Mouse (Mus musculus) cerebellum, adult 11-12 months (tissue): Measurements from ENCODE around the gene Pemt.

Experiments
- DNase-seq: peaks from one replicate; pipeline ENCODE4 v3.0.0; 2022

Pemt gene

DNA sequence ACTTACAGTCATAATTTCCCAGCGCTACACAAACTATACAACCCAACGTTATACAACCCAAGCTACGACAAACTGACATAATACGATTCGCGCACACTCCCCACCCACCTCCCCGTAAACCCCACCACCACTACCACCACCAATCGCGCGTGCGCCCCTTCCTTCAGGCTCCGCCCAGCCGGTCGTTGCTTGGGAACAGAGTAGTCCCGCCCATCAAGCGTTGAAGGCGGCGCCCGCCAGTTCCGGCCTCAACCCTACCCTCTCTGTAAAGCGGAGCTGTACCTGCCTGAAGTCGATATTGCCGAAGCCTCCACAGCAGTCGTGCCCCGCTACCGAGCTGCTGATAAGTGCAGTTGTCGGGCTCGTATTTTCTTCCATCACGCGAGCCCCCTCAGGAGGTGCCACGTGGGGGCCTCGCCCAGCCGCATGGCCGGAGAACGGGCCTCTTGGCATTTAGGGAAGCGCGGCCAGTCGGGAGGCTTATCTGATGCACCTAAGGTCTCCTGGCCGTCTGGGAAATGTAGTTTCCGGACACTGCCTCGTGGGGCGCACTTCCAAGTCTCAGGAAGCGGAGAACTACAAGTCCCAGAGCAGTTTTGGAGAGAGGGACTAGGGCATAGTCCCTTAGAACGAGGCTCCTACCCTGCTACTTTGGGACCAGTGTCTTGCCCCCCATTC is at the start of gene Pemt:
Gene Pemt, minus strand, starts transcription at position 432 of the 678 bp plus-strand sequence.
- peak; percentile 96 for DNase-seq

DNA sequence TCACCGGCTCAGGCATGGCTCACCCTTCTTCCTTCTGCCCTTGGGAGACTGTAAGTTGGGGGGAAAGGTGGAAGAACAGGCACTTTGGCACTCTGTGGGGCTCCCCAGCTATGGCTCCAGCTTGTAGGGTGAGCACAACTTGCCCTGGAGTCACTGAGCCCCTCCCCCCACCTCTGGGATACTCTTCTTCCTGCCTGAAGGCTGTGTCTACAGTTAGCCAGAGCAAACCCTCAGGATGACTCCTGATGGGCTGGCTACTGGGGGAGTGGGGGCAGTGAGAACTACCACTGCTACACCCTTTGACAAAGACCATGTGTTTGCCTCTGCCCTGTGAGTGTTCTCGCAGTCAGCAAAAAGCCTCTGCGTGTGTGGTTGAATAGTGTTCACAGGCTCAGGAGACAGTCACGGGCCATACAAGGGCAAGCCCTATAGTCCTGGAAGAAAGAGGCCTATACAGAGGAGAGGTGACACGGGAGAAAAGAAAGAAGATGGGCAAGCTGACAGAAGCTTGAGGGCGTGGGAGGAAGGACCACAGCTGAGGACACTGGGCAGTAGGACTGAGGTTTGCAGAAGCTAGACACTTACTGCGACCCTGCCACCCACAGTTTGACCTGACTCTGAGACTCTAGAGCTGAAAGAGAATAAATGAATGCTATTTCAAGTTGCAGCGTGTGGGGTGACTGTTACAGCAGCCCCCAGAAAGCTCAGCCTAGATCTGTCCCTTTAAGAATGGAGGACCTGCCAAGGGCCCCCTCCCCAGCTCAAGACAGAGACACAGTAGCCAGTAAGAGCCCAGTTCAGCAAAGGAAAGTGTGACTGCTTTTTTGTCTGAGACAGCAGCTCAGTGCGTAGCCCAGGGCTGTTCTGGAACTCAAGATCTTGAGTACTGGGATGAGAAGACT is 48.9 kb upstream of the Pemt start:
- DNase-seq, result no peak

DNA sequence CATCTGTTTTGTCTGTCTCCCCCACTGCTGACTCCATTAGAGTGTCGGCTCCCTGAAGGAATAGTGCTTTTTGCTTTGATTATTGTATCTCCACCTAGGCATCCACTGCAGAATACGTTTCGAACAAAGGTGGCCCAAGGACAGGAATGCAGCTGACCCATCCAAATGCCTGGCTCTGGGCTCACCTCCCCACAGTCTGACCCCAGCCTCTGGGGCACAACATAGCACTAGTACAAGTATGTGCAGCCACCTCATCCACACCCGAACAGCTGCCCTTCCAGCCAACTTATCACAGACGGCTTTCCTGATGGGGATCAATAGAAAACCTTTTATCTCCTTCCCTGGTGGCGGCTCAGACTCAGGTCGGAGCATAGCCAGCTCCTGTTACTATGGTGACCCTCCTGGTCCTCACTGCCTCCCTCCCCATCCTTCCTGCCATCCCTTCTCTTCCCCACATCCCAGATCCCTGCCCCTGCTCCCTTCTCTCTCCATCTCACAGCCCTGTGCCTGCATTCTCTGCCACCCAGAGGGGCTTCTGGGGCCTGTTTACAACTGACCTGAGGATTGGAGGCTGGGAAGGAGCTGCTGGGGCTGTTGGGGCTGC is 47.8 kb upstream of the Pemt start:
- no peak for DNase-seq

DNA sequence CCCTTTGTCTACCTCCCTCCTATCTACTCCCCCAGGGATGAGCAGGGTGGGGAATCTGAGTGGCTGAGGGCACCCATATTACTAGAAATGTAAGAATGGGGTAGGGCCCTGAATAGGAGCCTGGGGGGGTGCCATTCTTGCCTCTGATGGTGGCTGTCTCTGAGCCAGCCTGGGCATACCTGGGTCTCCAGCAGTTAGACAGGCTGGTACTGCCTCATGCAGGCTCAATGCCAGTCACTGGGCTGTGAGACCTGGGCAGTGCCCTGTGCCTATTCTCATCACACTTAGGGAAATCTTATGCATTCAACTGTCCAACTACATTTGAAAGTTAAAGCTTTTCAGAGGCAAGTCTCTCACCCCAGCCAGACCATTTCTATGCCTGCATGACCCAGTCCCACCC is 46.9 kb upstream of the Pemt start:
- no peak for DNase-seq

DNA sequence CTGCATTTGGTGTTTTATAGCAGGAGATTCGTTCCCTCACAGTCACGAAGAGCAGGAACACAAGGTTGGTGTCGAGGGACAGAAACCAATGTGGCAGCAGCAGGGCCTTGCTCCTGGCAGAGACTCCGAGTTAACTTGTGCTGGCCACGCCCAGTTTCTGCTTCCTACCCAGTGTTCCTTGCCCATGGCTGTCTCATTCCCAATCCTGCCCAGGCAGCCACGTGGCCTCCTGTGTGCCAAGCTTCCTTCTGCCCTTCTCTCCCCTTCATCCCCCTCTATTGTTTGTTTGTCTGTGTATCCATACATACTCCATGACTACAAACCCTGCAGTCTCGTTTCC is 45.1 kb upstream of the Pemt start:
- DNase-seq, result no peak

DNA sequence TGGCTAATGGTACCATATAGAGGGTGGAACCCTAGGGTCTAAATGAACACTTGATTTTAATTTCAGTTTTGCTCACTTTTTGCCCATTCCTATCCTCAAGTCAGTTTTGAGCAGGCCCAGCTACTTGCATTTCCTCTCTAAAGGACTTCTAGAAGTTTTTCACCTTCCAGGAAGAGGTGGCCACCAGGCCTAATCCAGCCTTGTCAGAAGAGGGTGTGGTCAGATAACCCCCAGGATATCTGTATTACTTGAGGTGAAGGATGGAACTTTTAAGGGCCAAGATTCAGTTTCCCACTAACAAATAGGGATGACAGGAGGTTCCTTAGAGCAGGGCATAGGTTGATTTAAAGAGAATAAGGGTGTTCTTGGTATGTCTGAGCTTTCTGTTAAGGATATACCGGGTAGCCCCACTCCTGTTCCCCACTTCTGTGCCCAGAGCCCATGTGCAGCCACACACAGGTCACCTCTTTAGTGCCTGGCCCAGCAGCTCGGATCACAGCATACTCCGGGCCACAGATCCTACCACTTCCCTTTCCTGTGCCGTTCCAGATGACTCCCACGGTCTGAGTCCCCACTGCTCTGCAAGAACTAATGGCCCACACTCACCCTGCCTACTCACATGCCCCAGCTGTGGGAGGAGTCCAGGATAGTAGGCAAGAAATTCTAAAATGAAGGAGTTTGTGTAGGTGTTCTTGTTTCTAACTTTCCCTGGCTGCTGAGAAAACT is 44.6 kb upstream of the Pemt start:
- DNase-seq, result no peak

DNA sequence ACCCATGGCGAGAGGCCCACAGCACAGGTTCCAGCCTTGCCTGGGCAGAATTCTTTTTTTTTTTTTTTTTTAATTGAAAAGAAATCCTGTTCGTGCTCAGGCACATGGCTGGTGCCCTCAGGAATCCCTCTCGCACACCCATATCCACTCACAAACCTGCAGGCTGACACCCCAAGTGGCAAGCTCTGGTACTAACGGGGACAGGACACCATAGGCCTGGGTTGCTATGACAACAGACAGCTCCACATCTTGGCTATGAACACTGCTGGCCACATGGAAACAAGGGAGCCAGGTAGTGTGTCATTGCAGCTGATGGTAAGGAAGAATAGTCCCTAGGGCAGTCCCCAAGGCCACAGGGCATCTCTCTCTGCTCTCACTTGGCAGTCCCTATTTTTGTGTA is 42.7 kb upstream of the Pemt start:
- DNase-seq, result peak; percentile 61

DNA sequence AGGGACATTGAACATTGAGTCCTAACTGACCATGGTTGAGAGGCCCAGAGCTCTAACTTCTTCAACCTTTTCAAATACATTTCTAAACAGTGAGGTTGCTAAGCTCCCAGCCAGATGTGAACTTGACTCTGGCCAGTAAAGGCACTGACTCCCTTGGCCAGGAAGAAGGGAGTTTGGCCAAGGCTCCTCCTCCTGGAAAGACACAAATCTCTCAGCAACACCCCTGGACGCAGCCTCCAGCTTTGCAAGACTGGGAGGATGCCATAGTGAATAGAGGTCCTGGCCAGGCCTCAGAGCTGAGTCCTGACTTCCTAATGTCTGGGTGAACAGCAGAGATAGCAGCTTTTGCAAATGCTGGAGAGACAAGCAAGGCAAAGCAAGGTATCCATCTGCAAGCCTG is 40.4 kb upstream of the Pemt start:
- DNase-seq, result no peak

DNA sequence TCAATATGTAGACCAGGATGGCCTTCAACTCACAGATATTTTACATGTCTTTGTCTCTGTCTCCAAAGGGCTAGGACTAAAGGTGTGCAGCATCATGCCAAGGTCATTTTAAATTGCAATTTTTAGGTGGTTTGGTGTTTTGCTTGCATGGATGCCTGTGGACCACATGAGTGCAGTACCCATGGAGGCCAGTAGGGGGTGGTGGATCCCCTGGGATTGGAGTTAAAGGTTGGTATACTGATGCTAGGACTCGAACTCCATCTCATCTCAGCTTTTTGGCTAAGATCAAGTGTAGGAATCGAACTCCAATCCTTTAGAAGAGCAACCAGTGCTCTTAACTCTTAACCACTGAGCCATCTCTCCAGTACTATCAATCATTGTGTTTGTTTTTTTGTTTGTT is 38.3 kb upstream of the Pemt start:
- no peak for DNase-seq

DNA sequence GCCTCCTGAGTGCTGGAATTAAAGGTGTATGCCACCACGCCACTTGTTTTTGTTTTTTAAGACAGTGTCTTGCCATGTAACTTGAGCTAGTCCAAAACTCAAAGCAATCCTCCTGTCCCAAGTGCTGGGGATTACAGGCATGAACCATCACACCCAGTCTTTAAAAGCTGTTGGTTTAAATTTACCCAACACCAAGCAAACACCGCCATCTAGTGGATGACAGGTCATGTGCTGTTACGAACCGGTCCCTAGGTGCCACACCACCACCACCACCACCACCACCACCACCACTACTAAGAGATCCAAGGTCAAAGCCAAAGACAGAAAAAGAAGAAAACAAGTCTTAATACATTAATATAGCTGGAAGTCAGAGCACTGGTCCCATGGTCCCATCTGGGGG is 30.5 kb upstream of the Pemt start:
- DNase-seq, result peak; percentile 64

DNA sequence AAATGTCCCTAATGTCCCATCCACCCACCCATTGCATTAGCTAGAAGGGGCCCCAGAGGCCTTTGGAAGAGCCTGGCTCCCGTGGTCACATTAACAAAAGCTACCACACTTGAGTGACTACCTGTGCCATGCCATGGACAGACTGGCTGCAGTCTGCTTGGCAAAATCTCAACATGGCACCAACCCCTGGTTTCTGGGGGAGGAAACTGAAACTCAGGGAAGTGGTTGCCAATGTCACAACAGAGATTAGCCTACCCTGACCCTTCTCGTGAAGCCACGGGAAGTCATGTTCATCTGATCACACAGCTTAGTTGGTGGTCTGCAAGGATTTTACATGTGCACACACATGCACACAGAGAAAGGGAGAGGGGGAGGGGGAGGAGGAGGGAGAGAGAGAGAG is 29.9 kb upstream of the Pemt start:
- no peak for DNase-seq

DNA sequence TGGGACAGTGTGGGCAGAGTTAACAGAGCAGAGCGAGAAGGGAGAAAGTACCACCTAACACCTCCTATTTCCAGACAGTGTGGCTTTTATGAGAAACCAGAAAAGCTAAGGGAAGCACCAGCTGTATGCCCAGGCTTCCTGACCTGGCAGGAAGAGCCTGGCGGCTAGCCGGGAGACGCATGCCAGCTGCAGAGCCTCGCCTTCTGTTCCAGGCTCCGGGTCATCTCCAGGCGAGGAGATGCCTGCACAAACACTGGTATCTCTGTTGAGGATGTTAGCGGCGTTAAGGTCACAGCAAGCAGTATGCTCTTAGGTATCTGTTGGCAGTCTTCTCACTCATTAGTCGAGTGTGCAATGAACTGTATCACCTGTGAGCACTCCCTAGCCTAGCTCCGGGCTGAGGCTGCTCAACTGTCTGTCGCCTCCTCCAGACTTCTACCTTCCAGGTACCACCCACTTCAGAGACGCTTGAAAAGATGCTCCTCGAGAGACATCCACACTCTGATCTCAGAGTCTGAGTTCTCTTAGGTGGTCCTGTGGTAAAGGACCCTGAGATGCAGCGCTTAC is 27.7 kb upstream of the Pemt start:
- DNase-seq, result peak; percentile 80

DNA sequence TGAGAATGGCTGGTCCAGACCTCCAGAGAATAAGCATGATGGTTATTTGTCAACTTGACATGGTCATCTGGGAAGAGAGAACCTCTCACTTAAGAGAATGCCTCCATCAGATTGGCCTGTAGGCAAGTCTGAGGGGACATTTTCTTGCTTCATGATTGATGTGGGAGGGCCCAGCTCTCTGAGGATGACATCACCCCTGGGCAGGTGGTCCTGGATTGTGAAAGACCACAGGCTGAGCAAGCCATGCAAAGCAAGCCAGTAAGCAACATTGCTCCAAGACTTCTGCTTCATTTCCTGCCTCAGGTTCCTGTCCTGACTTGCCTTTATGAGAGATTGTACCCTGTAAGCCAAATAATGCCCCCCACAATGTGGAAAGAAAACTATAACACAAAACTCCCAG is 26.8 kb upstream of the Pemt start:
- DNase-seq, result no peak

DNA sequence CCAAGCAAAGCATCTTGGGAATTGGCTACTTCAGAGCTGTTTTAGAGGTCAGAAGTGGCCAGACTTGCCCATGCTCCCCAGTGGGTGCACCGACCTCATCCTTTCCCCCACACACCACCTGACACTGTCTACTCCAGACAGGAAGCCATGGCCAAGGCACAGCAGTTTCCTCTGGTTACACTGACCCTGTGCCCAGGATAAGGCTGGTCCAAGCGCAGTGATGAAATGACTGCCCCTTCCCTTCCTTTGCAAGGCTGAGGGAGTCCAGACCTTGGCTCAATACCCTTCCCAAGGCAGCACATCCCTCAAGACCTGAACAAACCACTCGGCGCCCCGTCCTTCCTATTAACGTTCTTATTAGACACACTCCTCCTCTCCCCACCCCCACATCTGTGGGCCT is 24.9 kb upstream of the Pemt start:
- DNase-seq, result no peak

DNA sequence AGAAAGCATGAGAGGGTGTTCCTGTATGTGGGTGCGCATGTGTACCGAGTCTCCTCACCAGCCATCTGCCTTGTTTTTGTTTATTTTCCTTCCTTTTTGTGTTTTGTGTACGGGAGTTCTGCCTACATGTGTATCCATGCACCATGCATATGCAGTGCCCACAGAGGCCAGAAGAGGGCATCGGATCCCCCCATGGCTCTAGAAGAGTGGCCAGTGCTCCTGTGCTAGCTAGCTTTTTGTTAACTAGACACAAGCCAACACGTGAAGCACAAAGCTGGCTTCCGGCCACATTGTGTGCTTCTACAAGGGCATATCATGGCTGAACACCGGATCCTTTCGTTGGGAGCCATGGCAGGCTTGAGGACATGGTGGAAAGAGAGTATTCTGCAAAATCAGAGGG is 24.3 kb upstream of the Pemt start:
- DNase-seq, result peak; percentile 45

DNA sequence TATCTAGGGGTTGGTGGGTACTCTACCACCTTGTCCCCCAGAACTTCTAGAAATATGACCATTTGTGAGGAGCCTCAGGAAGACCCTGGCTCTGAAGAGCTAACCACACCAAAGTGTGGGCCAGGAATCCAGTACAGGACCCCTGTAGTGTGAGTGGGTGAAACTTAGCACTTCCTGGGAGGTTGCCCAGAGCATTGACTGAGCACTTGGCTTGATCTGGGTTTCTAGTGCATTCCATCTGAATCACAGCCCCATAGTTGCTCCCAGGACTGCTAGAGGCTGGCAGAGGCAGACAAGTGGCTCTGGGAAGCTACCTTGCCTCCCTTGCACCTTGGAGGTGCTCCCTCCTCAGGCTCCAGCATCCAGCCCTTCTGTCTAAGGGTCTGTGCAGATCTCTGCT is 22.3 kb upstream of the Pemt start:
- DNase-seq, result no peak

DNA sequence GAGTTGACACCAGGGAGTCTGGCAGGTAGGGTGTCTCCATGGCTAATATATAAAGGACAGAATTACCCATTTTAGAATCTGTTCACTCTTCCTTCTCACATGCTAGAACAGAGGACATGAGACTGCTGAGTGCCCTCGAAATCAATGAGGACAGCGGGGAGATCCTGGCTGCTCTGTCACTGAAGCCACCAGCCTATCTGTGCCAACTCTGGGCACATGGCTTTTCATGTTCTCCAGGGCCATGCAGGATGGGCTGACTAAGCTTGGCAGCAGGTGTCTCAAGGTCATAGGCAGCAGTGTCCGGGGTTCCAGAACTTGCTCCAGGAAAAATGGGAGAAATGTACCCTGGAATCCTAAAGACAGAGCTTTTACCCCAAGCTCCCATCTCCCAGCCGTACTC is 21.4 kb upstream of the Pemt start:
- no peak for DNase-seq

DNA sequence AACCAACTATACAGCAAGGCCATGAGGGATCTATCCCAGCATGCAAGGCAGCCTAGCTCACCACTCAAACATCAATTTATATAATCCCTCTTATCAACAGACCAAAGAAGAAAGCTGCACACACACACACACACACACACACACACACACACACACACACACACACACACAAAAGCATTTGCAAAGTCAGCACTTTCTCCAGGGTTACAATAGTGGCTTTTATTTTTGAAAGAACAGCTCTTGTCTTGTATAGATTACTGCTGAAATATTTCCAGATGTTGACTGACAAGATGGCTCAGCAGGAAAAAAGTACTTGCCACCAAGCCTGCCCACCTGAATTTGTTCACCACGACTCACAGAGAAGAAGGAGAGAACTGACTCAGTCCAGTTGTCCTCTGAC is 19.0 kb upstream of the Pemt start:
- DNase-seq, result no peak

DNA sequence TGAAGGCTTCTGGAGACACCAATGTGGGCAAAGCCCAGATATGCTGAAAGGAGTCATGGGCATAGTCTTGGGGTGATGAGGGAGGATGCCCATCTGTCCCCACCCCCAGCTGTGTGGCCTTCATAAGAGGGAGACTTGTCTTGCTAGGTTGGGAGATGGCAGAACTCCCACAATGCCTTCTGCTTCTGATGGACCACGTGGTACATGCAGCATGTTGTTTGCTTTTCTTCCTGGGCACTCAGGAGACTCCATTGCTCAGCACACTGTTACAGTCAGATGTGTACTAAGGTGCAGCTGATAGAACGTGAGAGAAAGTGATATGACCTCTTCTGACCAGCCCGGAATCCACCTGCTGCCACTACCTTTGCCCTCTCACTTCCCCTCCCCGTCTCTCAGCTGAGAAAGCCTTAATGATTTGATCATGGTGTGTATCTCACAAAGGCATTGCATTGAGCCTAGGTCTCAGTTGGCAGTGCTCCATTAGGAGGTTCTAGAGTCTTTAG is 15.3 kb upstream of the Pemt start:
- no peak for DNase-seq

DNA sequence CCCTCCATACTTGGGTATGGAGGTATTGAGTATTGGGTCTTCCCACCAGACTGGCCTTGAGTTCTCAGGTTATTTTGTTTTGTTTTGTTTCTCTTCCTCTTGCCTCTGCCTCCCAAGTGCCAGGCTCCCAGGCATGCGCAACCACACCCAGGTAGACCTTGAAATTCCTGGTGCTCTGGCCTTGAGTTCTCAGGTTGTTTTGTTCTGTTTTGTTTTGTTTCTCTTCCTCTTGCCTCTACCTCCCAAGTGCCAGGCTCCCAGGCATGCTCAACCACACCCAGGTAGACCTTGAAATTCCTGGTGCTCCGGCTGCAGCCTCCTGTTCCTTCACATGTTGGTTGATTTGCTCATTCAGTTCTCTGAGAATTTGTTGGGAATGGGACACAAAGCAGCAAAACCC is 13.7 kb upstream of the Pemt start:
- no peak for DNase-seq

DNA sequence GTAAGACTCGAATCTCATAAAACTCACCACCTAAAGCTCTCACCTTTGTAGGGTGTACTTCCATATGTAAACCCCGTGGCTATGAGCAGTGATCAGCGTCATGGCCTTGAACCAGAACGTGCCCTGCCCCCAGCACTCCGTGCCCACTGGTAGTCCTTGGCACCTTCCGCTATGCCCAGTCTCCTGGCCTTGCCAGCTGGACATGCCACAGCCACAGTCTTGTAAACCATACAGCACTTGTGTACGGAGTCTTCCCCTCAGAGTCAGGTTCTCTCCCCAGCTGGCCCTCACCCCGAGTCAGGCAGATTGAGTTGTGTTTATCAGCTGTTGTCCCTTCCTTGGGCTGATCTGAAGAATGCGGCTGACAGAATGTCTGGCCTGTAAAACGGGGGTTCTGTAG is 12.2 kb upstream of the Pemt start:
- no peak for DNase-seq

DNA sequence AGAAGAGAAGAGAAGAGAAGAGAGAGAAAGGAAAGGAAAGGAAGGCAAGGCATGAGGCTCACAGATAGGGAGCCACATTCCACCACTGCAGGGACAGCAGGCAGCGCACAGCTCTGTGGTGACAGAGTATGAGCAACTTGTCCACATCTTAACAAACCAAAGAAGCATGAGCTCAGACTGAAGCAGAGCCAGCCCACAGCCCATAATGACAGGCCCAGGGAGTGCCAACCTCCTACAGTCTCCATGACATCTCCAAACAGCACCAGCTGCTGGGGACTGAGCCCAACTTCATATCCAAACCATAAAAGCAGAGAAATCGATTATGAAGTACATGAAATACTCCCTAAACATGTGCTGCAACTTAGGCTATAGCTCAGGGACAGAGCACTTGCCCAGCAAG is 11.7 kb upstream of the Pemt start:
- DNase-seq, result no peak

DNA sequence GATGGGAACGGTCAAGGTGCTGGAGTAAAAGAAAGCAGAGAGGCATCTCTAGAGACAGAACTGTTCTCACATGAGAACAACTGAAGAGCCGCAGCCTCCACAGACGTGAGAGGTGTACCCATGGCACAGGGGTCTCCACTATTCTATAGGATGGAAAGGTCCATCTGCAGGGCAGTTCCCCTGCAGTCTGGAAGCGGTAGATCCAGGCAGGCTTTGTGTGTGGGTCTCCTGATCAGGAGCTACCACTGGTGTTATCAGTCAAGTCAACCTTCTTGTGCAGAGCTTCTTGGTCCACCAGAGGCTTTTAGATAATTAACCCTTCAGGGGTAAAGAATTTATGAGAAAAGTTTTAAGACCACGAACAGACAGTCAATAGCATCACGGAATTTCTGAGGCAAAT is 10.2 kb upstream of the Pemt start:
- no peak for DNase-seq
